Mouse (Mus musculus) megakaryocyte progenitor cell, adult 5-6 weeks (primary cell): ENCODE data around the gene Zfp1. TPM values are rescaled to one million over a fixed set of nuclear protein-coding genes. Genes with fewer than 3 reads are reported as not detected.

Source experiments
- ATAC-seq: replicated peaks from 2 replicates; pipeline ENCODE4 v1.8.0; 2016; ENCODE audit warnings: mild to moderate bottlenecking, moderate TSS enrichment, inconsistent platforms; ENCODE audit not compliant: poor library complexity
- total RNA-seq, 2 experiments: library from RNA; stranded (forward) in 1 of 2; stranded (reverse) in 1 of 2; fragments of 157-497, 149-512 nt in 1 of 2; fragments of 200-1000 nt in 1 of 2; gene quantifications; 2 replicates each; pipeline versions ENCODE4 v1.2.3 to v1.2.4; 2015 to 2017

Gene Zfp1
- total RNA-seq, 2 experiments from 2014 or later: 11.2 to 16.9 TPM

- ATAC-seq: no peak
Measured at GRCm38 (mm10) chr8:111624853-111625221, 18.4 kb upstream of the Zfp1 start.

DNA sequence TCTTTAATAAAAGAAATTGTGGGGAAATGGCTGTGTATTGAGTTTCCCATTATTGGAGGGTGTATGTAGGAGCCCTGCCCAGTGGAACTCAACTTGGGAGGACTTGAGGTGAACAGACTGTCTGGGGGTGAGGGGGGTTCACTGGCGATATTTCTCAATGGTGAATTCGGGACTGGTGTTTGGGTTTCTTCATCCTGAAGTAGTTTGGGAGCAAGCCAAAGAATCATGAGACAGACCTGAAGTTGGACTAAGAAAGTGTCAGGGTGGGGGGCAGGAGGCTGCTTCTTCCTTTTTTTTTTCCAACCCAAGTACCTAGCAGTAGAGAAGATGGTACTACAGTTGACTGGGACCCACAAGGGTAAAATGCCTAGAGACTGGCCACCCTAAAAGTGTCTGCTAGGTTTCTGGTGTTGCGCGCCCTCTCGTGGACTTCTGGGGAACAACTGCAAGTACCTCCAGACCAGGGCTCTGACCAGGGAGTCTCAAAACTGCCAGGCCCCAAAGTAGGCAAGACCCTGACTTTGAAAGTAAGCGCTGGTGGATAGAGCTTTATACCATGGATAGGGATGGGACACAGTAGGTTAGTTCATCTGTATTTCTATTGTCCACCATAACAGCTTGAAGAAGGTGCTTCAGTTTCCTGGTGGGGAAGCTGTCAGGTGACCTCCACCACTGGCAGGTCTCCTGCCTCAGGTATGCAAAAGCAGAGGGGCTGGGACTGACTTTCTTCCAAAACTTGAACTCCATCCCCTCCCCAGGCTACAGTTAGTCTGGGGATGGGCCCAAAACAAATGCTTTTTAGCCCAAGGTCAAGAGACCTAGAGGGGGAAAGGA, 17.3 kb upstream of the Zfp1 start:
- ATAC-seq: peak; percentile 70

DNA sequence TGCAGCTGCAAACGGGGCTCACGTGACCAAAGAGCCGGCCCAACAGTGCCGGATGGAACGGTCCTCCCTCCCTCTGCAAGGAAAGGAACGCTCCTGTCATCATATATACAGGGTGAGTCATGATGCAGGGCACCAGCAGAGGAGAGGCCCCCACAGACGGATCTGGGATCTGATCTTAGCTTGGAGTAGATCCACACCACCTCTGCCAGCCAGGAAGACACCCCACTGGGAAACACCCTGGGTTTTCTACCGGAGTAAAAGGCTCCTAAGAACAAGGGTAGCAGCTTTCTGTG, 16.7 kb upstream of the Zfp1 start:
- no peak for ATAC-seq

DNA sequence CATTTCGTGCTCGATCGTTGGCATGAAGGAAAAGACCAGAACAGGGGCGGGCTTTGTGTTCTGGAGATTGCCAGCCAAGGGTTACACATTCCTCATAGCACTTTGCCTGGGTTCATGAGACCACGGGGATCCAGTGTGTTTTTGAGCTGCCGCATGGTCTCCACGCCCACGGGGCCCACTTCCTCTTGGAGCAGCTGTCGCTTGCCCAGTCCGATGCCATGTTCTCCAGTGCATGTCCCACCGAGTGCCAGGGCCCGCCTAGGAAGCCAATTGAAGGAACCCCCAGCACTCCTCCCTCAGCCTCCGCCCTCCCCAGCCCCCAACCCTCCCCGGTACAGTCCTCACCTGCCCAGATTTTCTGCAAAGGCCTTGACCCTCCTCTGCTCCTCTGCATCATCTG, 16.3 kb upstream of the Zfp1 start:
- no peak for ATAC-seq

DNA sequence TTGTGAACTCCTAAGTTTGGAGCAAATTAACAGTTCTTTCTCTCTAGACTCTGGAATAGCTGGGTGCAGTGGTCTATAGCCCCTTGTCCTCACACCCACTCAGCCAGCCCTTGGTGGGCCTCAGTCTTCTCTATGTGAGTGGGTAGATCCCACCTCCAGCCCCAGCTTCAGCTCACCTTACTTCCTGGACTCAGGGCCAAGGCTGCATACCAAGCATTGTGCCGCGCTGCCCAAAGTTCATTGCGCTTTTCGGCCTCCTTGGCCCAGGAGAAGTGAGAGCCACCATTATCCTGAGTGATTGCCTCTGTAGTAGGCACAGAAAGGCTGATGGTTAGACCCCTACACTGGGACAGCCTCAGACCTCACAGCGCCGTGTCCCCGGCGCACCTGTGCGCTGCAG, 15.3 kb upstream of the Zfp1 start:
- ATAC-seq: no peak

- ATAC-seq: no peak
Measured at GRCm38 (mm10) chr8:111628401-111628800, 14.8 kb upstream of the Zfp1 start.

GRCm38 (mm10) chr8:111628894-111629501, 14.2 kb upstream of the Zfp1 start:
- ATAC-seq: no peak

DNA sequence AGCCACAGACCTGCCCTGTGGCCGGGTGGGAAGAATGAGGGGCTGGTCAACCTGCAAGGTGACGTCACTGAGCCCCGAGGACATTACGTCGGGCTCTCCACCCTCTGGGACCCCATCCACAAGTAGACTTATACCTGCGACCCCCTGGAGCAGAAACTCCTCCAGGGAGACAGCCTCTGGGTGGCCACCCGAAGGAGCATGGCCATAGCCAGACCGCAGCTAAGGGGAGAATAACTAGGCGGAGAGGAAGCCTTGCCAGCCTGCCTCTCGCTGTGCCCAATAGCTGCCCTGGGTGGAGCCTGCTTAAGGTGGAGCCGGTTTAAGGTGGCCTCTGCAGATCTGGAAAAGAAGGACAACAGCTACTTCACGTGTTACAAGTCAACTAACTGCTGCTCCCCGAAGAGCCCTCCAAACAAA, 13.1 kb upstream of the Zfp1 start, which contains the start of gene Ldhd:
Gene Ldhd (minus strand): TSS at position 270 of the 417 bp plus-strand sequence.
- ATAC-seq: peak; percentile 76

DNA sequence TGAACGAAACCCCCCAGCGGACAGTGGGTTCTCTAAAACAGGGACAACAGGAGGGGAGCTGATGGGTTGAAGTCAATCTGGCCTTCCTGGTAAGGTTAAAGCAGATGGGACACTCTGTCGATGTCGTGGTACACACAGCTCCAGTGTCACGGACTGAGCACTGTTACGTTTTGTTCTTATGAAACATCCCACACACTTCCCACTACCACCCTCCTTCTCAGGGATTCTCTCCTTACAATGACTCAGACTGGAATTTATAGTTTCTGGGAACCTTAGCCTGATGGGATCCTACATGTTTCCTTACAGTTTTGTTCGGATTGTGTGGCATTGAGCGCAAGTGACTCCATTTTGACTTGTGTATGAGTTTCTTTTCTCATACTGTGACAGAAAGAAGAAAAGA, 11.6 kb upstream of the Zfp1 start:
- ATAC-seq: no peak

DNA sequence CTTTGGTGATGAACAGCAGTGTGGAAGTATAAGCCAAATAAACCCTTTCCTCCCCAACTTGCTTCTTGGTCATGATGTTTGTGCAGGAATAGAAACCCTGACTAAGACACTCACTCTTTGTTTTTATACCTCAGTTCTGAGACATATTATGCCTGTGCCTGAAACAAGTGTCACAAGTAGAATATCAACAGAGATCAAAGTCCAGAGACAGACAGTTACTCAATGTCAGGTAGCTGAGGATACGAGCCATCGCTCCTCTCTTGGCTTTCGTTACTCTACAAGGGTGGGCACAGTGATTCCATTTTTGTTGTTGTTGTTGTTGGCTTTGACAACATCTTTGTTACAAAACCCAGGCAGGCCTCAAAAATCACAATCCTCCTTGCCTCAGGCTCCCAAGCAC, 10.2 kb upstream of the Zfp1 start:
- ATAC-seq: no peak

- ATAC-seq: peak; percentile 47
Measured at GRCm38 (mm10) chr8:111638086-111638485, 5.1 kb upstream of the Zfp1 start.

- ATAC-seq: no peak
Measured at GRCm38 (mm10) chr8:111641064-111641463, 2.1 kb upstream of the Zfp1 start.

- ATAC-seq: peak; percentile 40
Measured at GRCm38 (mm10) chr8:111642496-111642895, 705 bp upstream of the Zfp1 start.

DNA sequence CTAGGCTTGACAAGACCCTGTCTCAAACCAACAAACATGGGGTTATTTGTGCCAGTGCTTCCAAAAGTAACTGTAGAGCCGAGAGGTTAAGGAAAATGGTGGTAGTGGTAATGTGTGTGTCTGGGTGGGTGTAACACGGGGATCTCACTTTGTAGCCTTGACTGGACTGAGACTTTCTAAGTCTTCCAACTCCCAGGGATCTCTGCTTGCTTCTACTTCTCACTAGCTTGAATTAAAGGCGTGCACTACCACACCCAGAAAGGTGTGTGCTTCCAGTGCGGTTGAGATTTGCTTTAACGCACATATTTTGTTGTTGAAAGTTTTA, 300 bp upstream of the Zfp1 start:
- peak; percentile 1; the same call in 1 of the 2 replicates for ATAC-seq

DNA sequence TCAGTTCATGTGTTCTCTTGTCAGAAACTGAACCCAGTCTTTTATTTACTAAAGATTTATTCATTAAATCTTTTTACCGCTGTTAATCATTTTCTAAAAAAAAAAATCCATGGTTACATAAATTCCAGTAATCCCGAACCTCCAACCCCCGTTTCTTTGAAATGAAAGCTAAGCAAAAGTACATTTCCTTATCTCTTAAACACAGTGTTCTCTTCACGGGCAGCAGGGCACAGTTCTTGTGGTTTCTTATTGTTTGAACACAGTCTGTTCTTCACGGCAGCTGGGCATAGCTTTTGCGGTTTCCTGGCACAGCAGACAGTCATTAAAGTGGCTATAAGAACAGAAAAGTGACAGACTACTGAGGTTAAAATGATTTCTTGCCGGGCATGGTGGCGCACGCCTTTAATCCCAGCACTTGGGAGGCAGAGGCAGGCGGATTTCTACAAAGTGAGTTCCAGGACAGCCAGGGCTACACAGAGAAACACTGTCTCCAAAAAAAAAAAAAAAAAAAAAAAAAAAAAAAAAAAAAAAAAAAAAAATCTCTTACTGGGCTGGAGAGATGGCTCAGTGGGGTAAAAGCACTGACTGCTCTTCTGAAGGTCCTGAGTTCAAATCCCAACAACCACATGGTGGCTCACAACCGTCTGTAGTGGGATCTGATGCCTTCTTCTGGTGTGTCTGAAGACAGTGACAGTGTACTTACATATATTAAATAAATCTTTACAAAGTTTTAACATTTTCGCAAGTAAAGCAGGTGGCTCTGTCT, 1.3 kb downstream of the Zfp1 start:
- peak; percentile 69 for ATAC-seq

DNA sequence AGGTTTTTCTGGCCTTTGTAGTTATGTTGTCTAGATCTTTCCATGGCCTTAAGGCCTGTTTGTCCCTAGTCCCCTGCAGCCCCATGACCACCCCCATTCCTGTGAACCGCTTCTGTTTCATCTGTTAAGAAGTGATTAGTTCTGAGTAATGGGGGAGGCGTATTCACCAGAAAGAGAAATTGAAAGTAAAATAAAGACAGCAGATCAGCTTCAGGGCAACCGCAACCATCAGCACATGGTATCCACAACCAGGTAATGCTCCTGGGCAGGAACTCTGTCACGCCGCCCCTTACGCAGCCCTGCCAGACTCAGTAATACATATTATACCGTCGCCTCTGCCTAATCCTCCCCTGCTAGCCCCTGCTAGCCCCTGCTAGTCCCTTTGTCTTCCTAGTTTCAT, 2.5 kb downstream of the Zfp1 start:
- ATAC-seq: no peak

- no peak for ATAC-seq
Measured at GRCm38 (mm10) chr8:111648834-111649233, 5.6 kb downstream of the Zfp1 start.

- no peak for ATAC-seq
Measured at GRCm38 (mm10) chr8:111650651-111651050, 7.5 kb downstream of the Zfp1 start.

- ATAC-seq: no peak
Measured at GRCm38 (mm10) chr8:111653524-111653923, 10.3 kb downstream of the Zfp1 start.

- no peak for ATAC-seq
Measured at GRCm38 (mm10) chr8:111657312-111657854, 14.2 kb downstream of the Zfp1 start.

- peak; percentile 33 for ATAC-seq
Measured at GRCm38 (mm10) chr8:111658819-111659423, 15.7 kb downstream of the Zfp1 start.
